Mouse (Mus musculus): ENCODE data around the gene Abhd8. TPM values are rescaled to one million over a fixed set of nuclear protein-coding genes. Genes with fewer than 3 reads are reported as not detected.

Gene Abhd8
- polyA plus RNA-seq, 1 experiment from 2014 or later: 192 TPM

Other genes starting within 250 kb of the Abhd8 start
- 14.9 and 16.0 TPM in 2 replicates for gene Myo9b, start 190.9 kb downstream of the Abhd8 start, polyA plus RNA-seq (2015; fragmentation: Nextera tagmentation; extraction: Ambion mirVana)
- gene Haus8, start 190.7 kb downstream of the Abhd8 start, polyA plus RNA-seq (2015; fragmentation: Nextera tagmentation; extraction: Ambion mirVana): 68.5 and 72.0 TPM in 2 replicates
- gene Use1, start 96.8 kb downstream of the Abhd8 start, polyA plus RNA-seq (2015; fragmentation: Nextera tagmentation; extraction: Ambion mirVana): 121 and 122 TPM in 2 replicates
- gene Ocel1, start 92.4 kb downstream of the Abhd8 start, polyA plus RNA-seq (2015; fragmentation: Nextera tagmentation; extraction: Ambion mirVana): 5.6 and 9.2 TPM in 2 replicates
- gene Nr2f6, start 81.7 kb downstream of the Abhd8 start, polyA plus RNA-seq (2015; fragmentation: Nextera tagmentation; extraction: Ambion mirVana): 28.6 and 34.9 TPM in 2 replicates
- gene Ushbp1, start 67.9 kb downstream of the Abhd8 start, polyA plus RNA-seq (2015; fragmentation: Nextera tagmentation; extraction: Ambion mirVana): 7.0 and 9.8 TPM in 2 replicates
- gene Babam1, start 66.8 kb downstream of the Abhd8 start, polyA plus RNA-seq (2015; fragmentation: Nextera tagmentation; extraction: Ambion mirVana): 96.0 and 96.1 TPM in 2 replicates
- gene Ankle1, start 57.6 kb downstream of the Abhd8 start, polyA plus RNA-seq (2015; fragmentation: Nextera tagmentation; extraction: Ambion mirVana): 7.0 and 16.4 TPM in 2 replicates
- 181 and 182 TPM in 2 replicates for gene Mrpl34, start 1.3 kb upstream of the Abhd8 start, polyA plus RNA-seq (2015; fragmentation: Nextera tagmentation; extraction: Ambion mirVana)
- gene Dda1, start 5.5 kb upstream of the Abhd8 start, polyA plus RNA-seq (2015; fragmentation: Nextera tagmentation; extraction: Ambion mirVana): 223 and 252 TPM in 2 replicates
- 5.7 and 6.8 TPM in 2 replicates for gene Ano8, start 22.3 kb upstream of the Abhd8 start, polyA plus RNA-seq (2015; fragmentation: Nextera tagmentation; extraction: Ambion mirVana)
- 15.4 and 17.1 TPM in 2 replicates for gene Gtpbp3, start 24.4 kb upstream of the Abhd8 start, polyA plus RNA-seq (2015; fragmentation: Nextera tagmentation; extraction: Ambion mirVana)
- gene Plvap, start 48.1 kb upstream of the Abhd8 start, polyA plus RNA-seq (2015; fragmentation: Nextera tagmentation; extraction: Ambion mirVana): 9.5 and 21.1 TPM in 2 replicates
- gene Ccdc194, start 62.1 kb upstream of the Abhd8 start, polyA plus RNA-seq (2015; fragmentation: Nextera tagmentation; extraction: Ambion mirVana): 0.13 TPM in 2 replicates
- 16.1 and 35.7 TPM in 2 replicates for gene Bst2, start 73.8 kb upstream of the Abhd8 start, polyA plus RNA-seq (2015; fragmentation: Nextera tagmentation; extraction: Ambion mirVana)
- gene Mvb12a, start 79.3 kb upstream of the Abhd8 start, polyA plus RNA-seq (2015; fragmentation: Nextera tagmentation; extraction: Ambion mirVana): 71.3 and 72.0 TPM in 2 replicates
- gene Tmem221, start 95.2 kb upstream of the Abhd8 start, polyA plus RNA-seq (2015; fragmentation: Nextera tagmentation; extraction: Ambion mirVana): 0.15 and 0.95 TPM in 2 replicates
- gene Nxnl1, start 102.9 kb upstream of the Abhd8 start, polyA plus RNA-seq (2015; fragmentation: Nextera tagmentation; extraction: Ambion mirVana): 0.15 TPM in 1 of 2 replicates, not detected in the other
- 83.0 and 85.9 TPM in 2 replicates for gene Slc27a1, start 105.2 kb upstream of the Abhd8 start, polyA plus RNA-seq (2015; fragmentation: Nextera tagmentation; extraction: Ambion mirVana)
- 223 and 232 TPM in 2 replicates for gene Pgls, start 128.5 kb upstream of the Abhd8 start, polyA plus RNA-seq (2015; fragmentation: Nextera tagmentation; extraction: Ambion mirVana)
- gene Fam129c, start 134.0 kb upstream of the Abhd8 start, polyA plus RNA-seq (2015; fragmentation: Nextera tagmentation; extraction: Ambion mirVana): 8.4 and 10.2 TPM in 2 replicates
- 73.4 and 76.9 TPM in 2 replicates for gene Colgalt1, start 147.3 kb upstream of the Abhd8 start, polyA plus RNA-seq (2015; fragmentation: Nextera tagmentation; extraction: Ambion mirVana)
- 18.1 and 22.2 TPM in 2 replicates for gene Unc13a, start 208.1 kb upstream of the Abhd8 start, polyA plus RNA-seq (2015; fragmentation: Nextera tagmentation; extraction: Ambion mirVana)
- 7.4 and 11.5 TPM in 2 replicates for gene Jak3, start 212.6 kb upstream of the Abhd8 start, polyA plus RNA-seq (2015; fragmentation: Nextera tagmentation; extraction: Ambion mirVana)
- gene Insl3, start 225.6 kb upstream of the Abhd8 start, polyA plus RNA-seq (2015; fragmentation: Nextera tagmentation; extraction: Ambion mirVana): 1.4 and 2.8 TPM in 2 replicates
- 0.56 and 1.3 TPM in 2 replicates for gene B3gnt3, start 238.1 kb upstream of the Abhd8 start, polyA plus RNA-seq (2015; fragmentation: Nextera tagmentation; extraction: Ambion mirVana)